Mouse (Mus musculus): ENCODE measurements around the gene Vmn1r124.
"Not testable (repeated sequence)": the region's sequence is repeated elsewhere in the genome, so short reads cannot be mapped to it uniquely, and the experiment has no call there.

Vmn1r124 gene

GRCm38 (mm10) chr7:21260517-21260916 lies at the start of gene Vmn1r124:
Gene Vmn1r124 (minus strand): TSS chr7:21260617.
- H3K4me1 ChIP-seq (replicated peaks; ENCODE audit: low read depth, low read length); H3K27me3 ChIP-seq (ENCODE audit: insufficient read depth, low read length); H3K36me3 ChIP-seq (ENCODE audit: insufficient read depth, low read length); H3K4me3 ChIP-seq (replicated peaks; ENCODE audit: low read length); H3K9me3 ChIP-seq (ENCODE audit: low read length): not testable (repeated sequence)

- not testable (repeated sequence) for H3K36me3 ChIP-seq (ENCODE audit: insufficient read depth, low read length); H3K4me3 ChIP-seq (replicated peaks; ENCODE audit: low read length); H3K9me3 ChIP-seq (ENCODE audit: low read length); H3K27me3 ChIP-seq (ENCODE audit: insufficient read depth, low read length); H3K4me1 ChIP-seq (replicated peaks; ENCODE audit: low read depth, low read length)
These were observed 41.0 kb upstream of the Vmn1r124 start, which contains the start of gene Vmn1r126 for GRCm38 (mm10) chr7:21301367-21301766. Gene Vmn1r126 (minus strand): TSS chr7:21301467.

- H3K4me3 ChIP-seq (replicated peaks; ENCODE audit: low read length); H3K27me3 ChIP-seq (ENCODE audit: insufficient read depth, low read length); H3K9me3 ChIP-seq (ENCODE audit: low read length); H3K4me1 ChIP-seq (replicated peaks; ENCODE audit: low read depth, low read length); H3K36me3 ChIP-seq (ENCODE audit: insufficient read depth, low read length): not testable (repeated sequence)
These were observed 11.5 kb upstream of the Vmn1r124 start, which contains the start of gene Vmn1r125 for GRCm38 (mm10) chr7:21271879-21272278. Gene Vmn1r125 (plus strand): TSS chr7:21272179.
